Mouse (Mus musculus): ENCODE measurements around the gene Rcor2. TPM values are rescaled to one million over a fixed set of nuclear protein-coding genes. Genes with fewer than 3 reads are reported as not detected.

Rcor2 gene
- polyA plus RNA-seq, 1 experiment: 206 TPM

GRCm38 (mm10) chr19:7274326-7274990 lies 7.3 kb downstream of the Rcor2 start:
- H3K4me1 ChIP-seq: peaks cover 68% of the 10 kb centered on the region
- H3K27me3 ChIP-seq (replicated peaks): no peaks in the 10 kb centered on the region
- TF ChIP-seq GATA1 (IDR thresholded peaks at IDR 0.05; ENCODE audit: borderline replicate concordance, low read length) (no peak), FLI1 (IDR thresholded peaks at IDR 0.05; ENCODE audit: low read length) (no peak)
- peak overlapping the region; percentile 51 for H3K4me3 ChIP-seq (replicated peaks)
- no peaks in the 10 kb centered on the region for H3K9me3 ChIP-seq
- H3K36me3 ChIP-seq (replicated peaks; ENCODE audit: low read length): peaks cover 97% of the 10 kb centered on the region

DNA sequence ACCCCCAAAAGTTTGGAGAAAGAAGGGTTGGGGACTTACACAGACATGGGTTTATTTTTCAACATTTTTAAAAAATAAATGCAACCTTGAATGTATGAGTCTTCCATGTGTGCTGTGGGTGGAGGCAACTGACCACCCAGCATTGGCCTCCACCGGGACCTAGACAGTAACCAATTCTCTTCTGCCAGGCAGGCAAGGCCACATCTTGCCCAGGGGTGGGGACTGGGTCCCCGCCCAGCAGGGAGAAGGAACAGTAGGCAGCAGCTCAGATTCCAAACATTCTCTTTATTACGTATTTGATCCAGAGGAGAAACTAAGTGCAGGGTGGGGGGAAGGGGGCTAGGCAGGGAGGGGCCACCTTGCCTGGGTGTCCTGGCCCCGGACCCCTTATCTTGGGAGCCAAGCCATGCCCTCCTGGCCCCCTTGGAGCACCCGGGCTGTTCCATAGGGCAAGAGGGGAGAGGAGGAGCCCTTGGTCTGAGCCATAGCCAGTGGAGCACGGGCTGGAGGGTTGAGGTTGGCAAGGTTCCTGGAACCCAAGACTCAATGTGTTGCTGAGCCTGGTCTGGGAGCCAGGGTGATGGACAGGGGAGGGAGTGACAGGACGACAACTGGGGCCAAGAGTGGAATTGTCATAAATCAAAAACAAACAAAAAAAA lies 8.1 kb downstream of the Rcor2 start:
- no peak overlapping the region for H3K4me3 ChIP-seq (replicated peaks)
- H3K36me3 ChIP-seq (replicated peaks; ENCODE audit: low read length): peaks cover 99% of the 10 kb centered on the region
- TF ChIP-seq FLI1 (IDR thresholded peaks at IDR 0.05; ENCODE audit: low read length) (no peak), GATA1 (IDR thresholded peaks at IDR 0.05; ENCODE audit: borderline replicate concordance, low read length) (no peak)
- peaks cover 60% of the 10 kb centered on the region for H3K4me1 ChIP-seq
- H3K9me3 ChIP-seq: no peaks in the 10 kb centered on the region
- no peaks in the 10 kb centered on the region for H3K27me3 ChIP-seq (replicated peaks)

GRCm38 (mm10) chr19:7276053-7276659 lies 9.0 kb downstream of the Rcor2 start:
- H3K9me3 ChIP-seq: no peaks in the 10 kb centered on the region
- no peak overlapping the region for H3K4me3 ChIP-seq (replicated peaks)
- H3K36me3 ChIP-seq (replicated peaks; ENCODE audit: low read length): peaks cover 99% of the 10 kb centered on the region
- H3K4me1 ChIP-seq: peaks cover 51% of the 10 kb centered on the region
- no peak for TF ChIP-seq FLI1 (IDR thresholded peaks at IDR 0.05; ENCODE audit: low read length)
- no peak for TF ChIP-seq GATA1 (IDR thresholded peaks at IDR 0.05; ENCODE audit: borderline replicate concordance, low read length)
- H3K27me3 ChIP-seq (replicated peaks): no peaks in the 10 kb centered on the region

- Histone ChIP-seq H3K27me3 (replicated peaks) (no peaks in the 10 kb centered on the region), H3K4me3 (replicated peaks) (peak overlapping the region; percentile 19), H3K9me3 (no peaks in the 10 kb centered on the region), H3K36me3 (replicated peaks; ENCODE audit: low read length) (peaks cover 99% of the 10 kb centered on the region), H3K4me1 (peaks cover 46% of the 10 kb centered on the region)
- TF ChIP-seq FLI1 (IDR thresholded peaks at IDR 0.05; ENCODE audit: low read length) (no peak), GATA1 (IDR thresholded peaks at IDR 0.05; ENCODE audit: borderline replicate concordance, low read length) (no peak)
Observed at GRCm38 (mm10) chr19:7276796-7277195, 9.7 kb downstream of the Rcor2 start.

DNA sequence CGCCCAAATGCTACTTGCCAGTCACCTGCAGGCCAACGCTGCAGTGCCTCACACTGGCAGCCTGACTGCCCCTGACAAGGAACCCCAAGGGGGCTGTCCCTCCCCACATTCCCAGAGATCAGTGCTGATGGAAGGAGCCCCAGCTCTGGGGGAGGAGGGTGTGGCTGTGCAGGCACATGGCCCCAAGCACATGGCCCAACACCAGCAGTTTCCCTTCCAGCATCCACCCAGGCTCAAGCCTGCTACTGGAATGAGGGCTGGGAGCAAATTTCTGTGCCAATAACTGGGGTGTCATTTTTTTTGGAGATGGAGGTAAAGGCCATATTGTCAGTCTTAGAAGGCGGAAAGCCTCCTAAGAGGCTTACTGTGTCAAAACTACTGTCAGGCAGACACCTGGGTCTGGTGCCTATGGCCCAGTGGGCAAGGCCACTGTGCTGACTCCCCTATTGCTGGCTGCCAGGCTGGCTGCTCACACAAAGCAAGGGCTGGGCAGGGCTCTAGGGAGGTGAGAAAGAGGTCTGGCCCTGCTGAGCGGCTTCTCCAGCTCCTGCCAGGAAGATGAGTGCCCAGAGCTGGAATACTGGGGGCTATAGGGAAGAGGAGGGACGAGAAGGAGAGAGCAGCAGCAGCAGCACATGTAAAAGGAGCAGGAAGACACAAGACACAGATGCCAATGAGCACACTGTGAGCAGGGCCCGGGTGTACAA lies 11.2 kb downstream of the Rcor2 start:
- Histone ChIP-seq H3K36me3 (replicated peaks; ENCODE audit: low read length) (peaks cover 99% of the 10 kb centered on the region), H3K4me1 (peaks cover 46% of the 10 kb centered on the region), H3K9me3 (no peaks in the 10 kb centered on the region), H3K27me3 (replicated peaks) (no peaks in the 10 kb centered on the region), H3K4me3 (replicated peaks) (no peak overlapping the region)
- TF ChIP-seq GATA1 (IDR thresholded peaks at IDR 0.05; ENCODE audit: borderline replicate concordance, low read length) (no peak), FLI1 (IDR thresholded peaks at IDR 0.05; ENCODE audit: low read length) (no peak)

GRCm38 (mm10) chr19:7279114-7279513 lies 12.0 kb downstream of the Rcor2 start:
- no peak for TF ChIP-seq GATA1 (IDR thresholded peaks at IDR 0.05; ENCODE audit: borderline replicate concordance, low read length)
- no peak for TF ChIP-seq FLI1 (IDR thresholded peaks at IDR 0.05; ENCODE audit: low read length)
- H3K36me3 ChIP-seq (replicated peaks; ENCODE audit: low read length): peaks cover 99% of the 10 kb centered on the region
- H3K9me3 ChIP-seq: no peaks in the 10 kb centered on the region
- H3K27me3 ChIP-seq (replicated peaks): no peaks in the 10 kb centered on the region
- H3K4me3 ChIP-seq (replicated peaks): no peak overlapping the region
- H3K4me1 ChIP-seq: peaks cover 44% of the 10 kb centered on the region

DNA sequence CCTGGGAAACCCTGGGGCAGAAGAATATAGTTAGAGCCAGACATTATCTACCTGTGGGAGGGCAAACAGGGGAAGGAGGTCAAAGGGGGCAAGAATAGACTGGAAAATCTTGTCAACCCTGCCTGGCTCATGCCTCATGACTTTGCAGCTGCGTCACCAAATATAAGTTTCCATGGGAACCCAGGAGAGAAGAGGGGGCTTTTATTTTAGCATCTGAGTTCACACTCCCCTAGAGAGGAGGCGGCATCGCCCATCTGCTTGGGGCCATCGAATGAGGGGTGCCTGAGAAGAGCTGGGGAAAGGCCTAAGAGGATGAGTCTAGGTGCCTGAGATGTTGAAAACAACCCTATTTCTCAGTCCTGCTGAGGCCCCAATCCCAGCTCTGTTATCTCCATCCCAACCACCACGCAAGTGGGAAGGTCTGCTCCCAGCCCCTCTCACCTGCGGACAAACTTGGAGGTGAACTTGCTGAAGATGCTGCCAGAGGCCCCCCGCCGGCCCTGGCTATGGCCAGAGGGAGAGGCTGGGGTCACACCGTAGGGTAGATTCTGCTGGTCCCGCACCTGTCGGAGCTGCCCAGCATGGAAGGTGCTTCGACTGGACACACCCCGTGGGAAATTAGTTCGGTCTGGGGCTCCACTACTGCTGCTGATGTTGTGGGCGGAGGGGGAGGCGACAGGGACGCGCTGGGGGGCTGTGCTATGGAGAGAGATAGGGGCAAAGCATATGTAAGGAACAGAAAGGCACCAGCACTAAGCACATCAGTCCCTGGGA lies 13.6 kb downstream of the Rcor2 start:
- Histone ChIP-seq H3K4me1 (peaks cover 31% of the 10 kb centered on the region), H3K9me3 (no peaks in the 10 kb centered on the region), H3K27me3 (replicated peaks) (no peaks in the 10 kb centered on the region), H3K36me3 (replicated peaks; ENCODE audit: low read length) (peaks cover 99% of the 10 kb centered on the region), H3K4me3 (replicated peaks) (no peak overlapping the region)
- TF ChIP-seq FLI1 (IDR thresholded peaks at IDR 0.05; ENCODE audit: low read length): no peak
- no peak for TF ChIP-seq GATA1 (IDR thresholded peaks at IDR 0.05; ENCODE audit: borderline replicate concordance, low read length)

DNA sequence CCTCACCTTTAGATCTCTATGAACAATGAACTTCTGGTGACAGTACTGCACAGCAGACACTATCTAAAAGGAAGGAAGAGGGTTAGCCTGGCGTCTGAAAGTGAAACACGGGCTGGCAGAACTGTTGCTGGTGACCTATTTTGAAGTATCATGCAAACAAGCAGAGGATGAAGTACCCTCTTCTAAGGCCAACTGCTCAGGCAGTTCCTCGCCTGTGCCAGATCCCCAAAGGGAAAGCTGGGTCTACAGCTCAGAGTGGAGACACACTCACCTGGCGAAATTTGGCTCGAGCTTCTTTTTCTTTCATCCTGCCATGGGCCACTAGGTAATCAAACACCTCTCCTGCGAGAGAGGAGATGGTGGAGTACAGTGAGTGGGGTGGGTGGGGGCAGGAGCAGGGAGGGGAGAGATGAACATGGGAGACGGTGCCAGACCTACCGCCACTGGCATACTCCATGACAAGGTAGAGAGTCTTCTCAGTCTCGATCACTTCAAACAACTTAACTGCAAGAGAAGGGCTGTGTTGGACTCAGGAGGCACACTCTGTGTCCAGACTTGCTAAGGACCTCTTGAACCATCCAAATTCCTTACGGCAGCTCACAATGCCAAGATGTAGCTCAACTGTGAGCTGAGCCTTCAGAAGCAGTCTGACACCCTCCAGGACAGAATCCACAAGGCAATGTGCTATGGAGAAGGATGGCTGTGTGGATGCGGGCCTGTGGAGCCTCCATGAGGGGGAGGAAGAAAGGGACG lies 19.6 kb downstream of the Rcor2 start:
- TF ChIP-seq GATA1 (IDR thresholded peaks at IDR 0.05; ENCODE audit: borderline replicate concordance, low read length) (no peak), FLI1 (IDR thresholded peaks at IDR 0.05; ENCODE audit: low read length) (no peak)
- Histone ChIP-seq H3K4me1 (peaks cover 52% of the 10 kb centered on the region), H3K4me3 (replicated peaks) (no peak overlapping the region), H3K36me3 (replicated peaks; ENCODE audit: low read length) (peaks cover 95% of the 10 kb centered on the region), H3K9me3 (no peaks in the 10 kb centered on the region), H3K27me3 (replicated peaks) (no peaks in the 10 kb centered on the region)
